Mouse (Mus musculus) embryo, embryonic 11.5 days (tissue): ENCODE data around the gene Tppp.
"Not testable (repeated sequence)": the region's sequence is repeated elsewhere in the genome, so short reads cannot be mapped to it uniquely, and the experiment has no call there.

Experiments used
- DNase-seq: peaks from one replicate; pipeline ENCODE4 v3.0.0-alpha.2; 2012; ENCODE audit warnings: low read depth, low spot score

The Tppp gene

GRCm38 (mm10) chr13:74008948-74009718 lies at the start of gene Tppp:
Tppp (plus strand) TSS chr13:74009407.
- peak; percentile 79 for DNase-seq

- DNase-seq, result no peak
Observed at GRCm38 (mm10) chr13:73960117-73960652, 49.0 kb upstream of the Tppp start.

- no peak for DNase-seq
Observed at GRCm38 (mm10) chr13:73961177-73961576, 48.0 kb upstream of the Tppp start.

- no peak for DNase-seq
Observed at GRCm38 (mm10) chr13:73963551-73963950, 45.7 kb upstream of the Tppp start, which contains the start of gene Zdhhc11. Zdhhc11 (plus strand) TSS chr13:73963851.

GRCm38 (mm10) chr13:73970545-73971448 lies 38.4 kb upstream of the Tppp start:
- peak; percentile 47 for DNase-seq

GRCm38 (mm10) chr13:73974523-73974922 lies 34.7 kb upstream of the Tppp start:
- no peak for DNase-seq

- no peak for DNase-seq
Observed at GRCm38 (mm10) chr13:73976935-73977334, 32.3 kb upstream of the Tppp start.

- DNase-seq, result no peak
Observed at GRCm38 (mm10) chr13:73990325-73990724, 18.9 kb upstream of the Tppp start.

- no peak for DNase-seq
Observed at GRCm38 (mm10) chr13:73990761-73991160, 18.4 kb upstream of the Tppp start.

- DNase-seq, result no peak
Observed at GRCm38 (mm10) chr13:73991267-73991666, 17.9 kb upstream of the Tppp start.

GRCm38 (mm10) chr13:73996456-73996855 lies 12.8 kb upstream of the Tppp start:
- no peak for DNase-seq

GRCm38 (mm10) chr13:74000519-74000918 lies 8.7 kb upstream of the Tppp start:
- no peak for DNase-seq

- DNase-seq, result no peak
Observed at GRCm38 (mm10) chr13:74000961-74001360, 8.2 kb upstream of the Tppp start.

- no peak for DNase-seq
Observed at GRCm38 (mm10) chr13:74001492-74001891, 7.7 kb upstream of the Tppp start.

- DNase-seq, result not testable (repeated sequence)
Observed at GRCm38 (mm10) chr13:74006881-74007280, 2.3 kb upstream of the Tppp start.

GRCm38 (mm10) chr13:74008216-74008615 lies 991 bp upstream of the Tppp start:
- not testable (repeated sequence) for DNase-seq

GRCm38 (mm10) chr13:74009791-74010614 lies 796 bp downstream of the Tppp start:
- DNase-seq, result no peak

- DNase-seq, result no peak
Observed at GRCm38 (mm10) chr13:74010678-74011077, 1.5 kb downstream of the Tppp start.

GRCm38 (mm10) chr13:74015908-74016307 lies 6.7 kb downstream of the Tppp start:
- DNase-seq, result no peak

GRCm38 (mm10) chr13:74017426-74017825 lies 8.2 kb downstream of the Tppp start:
- no peak for DNase-seq

- not testable (repeated sequence) for DNase-seq
Observed at GRCm38 (mm10) chr13:74019006-74019405, 9.8 kb downstream of the Tppp start.
